Mouse (Mus musculus) R1 (cell line): ENCODE measurements around the gene Sptlc3.

ENCODE experiments used
- DNase-seq: peaks from one replicate; pipeline ENCODE4 v3.0.0-alpha.2; 2018; ENCODE audit warnings: low read depth, low spot score

Gene Sptlc3

GRCm38 (mm10) chr2:139493836-139494235 is at the start of gene Sptlc3:
TSS of gene Sptlc3 (plus strand) at chr2:139493913.
- peak; percentile 1 for DNase-seq

- no peak for DNase-seq
These were observed 26.0 kb upstream of the Sptlc3 start for GRCm38 (mm10) chr2:139467726-139468125.

GRCm38 (mm10) chr2:139488708-139489107 is 5.0 kb upstream of the Sptlc3 start:
- no peak for DNase-seq

- peak; percentile 1 for DNase-seq
These were observed 916 bp downstream of the Sptlc3 start for GRCm38 (mm10) chr2:139494629-139495028.

- no peak for DNase-seq
These were observed 68.3 kb downstream of the Sptlc3 start for GRCm38 (mm10) chr2:139561966-139562505.

- DNase-seq = no peak
These were observed 85.6 kb downstream of the Sptlc3 start for GRCm38 (mm10) chr2:139579280-139579679.

- DNase-seq = no peak
These were observed 89.1 kb downstream of the Sptlc3 start for GRCm38 (mm10) chr2:139582766-139583165.

- no peak for DNase-seq
These were observed 94.0 kb downstream of the Sptlc3 start for GRCm38 (mm10) chr2:139587660-139588200.

GRCm38 (mm10) chr2:139589905-139590304 is 96.2 kb downstream of the Sptlc3 start:
- peak; percentile 70 for DNase-seq

- peak; percentile 57 for DNase-seq
These were observed 97.4 kb downstream of the Sptlc3 start for GRCm38 (mm10) chr2:139590888-139591698.

- DNase-seq = no peak
These were observed 98.4 kb downstream of the Sptlc3 start for GRCm38 (mm10) chr2:139592109-139592508.

- no peak for DNase-seq
These were observed 103.5 kb downstream of the Sptlc3 start for GRCm38 (mm10) chr2:139597229-139597628.

- DNase-seq = no peak
These were observed 108.0 kb downstream of the Sptlc3 start for GRCm38 (mm10) chr2:139601543-139602194.

GRCm38 (mm10) chr2:139608167-139608566 is 114.5 kb downstream of the Sptlc3 start:
- DNase-seq = no peak

GRCm38 (mm10) chr2:139608810-139609209 is 115.1 kb downstream of the Sptlc3 start:
- DNase-seq = peak; percentile 21

- DNase-seq = no peak
These were observed 115.5 kb downstream of the Sptlc3 start for GRCm38 (mm10) chr2:139609231-139609630.

- DNase-seq = peak; percentile 15
These were observed 116.1 kb downstream of the Sptlc3 start for GRCm38 (mm10) chr2:139609662-139610291.

GRCm38 (mm10) chr2:139612410-139613107 is 118.8 kb downstream of the Sptlc3 start:
- no peak for DNase-seq

- no peak for DNase-seq
These were observed 132.8 kb downstream of the Sptlc3 start for GRCm38 (mm10) chr2:139626496-139626895.

- DNase-seq = no peak
These were observed 135.0 kb downstream of the Sptlc3 start for GRCm38 (mm10) chr2:139628731-139629130.

- no peak for DNase-seq
These were observed 135.9 kb downstream of the Sptlc3 start for GRCm38 (mm10) chr2:139629653-139630052.
